Mouse (Mus musculus): Measurements from ENCODE around the gene Shroom4.
A peak's percentile ranks its signal among the peaks of the same experiment; 100 is the strongest.
"Not testable (repeated sequence)": the region's sequence is repeated elsewhere in the genome, so short reads cannot be mapped to it uniquely, and the experiment has no call there.

The Shroom4 gene

DNA sequence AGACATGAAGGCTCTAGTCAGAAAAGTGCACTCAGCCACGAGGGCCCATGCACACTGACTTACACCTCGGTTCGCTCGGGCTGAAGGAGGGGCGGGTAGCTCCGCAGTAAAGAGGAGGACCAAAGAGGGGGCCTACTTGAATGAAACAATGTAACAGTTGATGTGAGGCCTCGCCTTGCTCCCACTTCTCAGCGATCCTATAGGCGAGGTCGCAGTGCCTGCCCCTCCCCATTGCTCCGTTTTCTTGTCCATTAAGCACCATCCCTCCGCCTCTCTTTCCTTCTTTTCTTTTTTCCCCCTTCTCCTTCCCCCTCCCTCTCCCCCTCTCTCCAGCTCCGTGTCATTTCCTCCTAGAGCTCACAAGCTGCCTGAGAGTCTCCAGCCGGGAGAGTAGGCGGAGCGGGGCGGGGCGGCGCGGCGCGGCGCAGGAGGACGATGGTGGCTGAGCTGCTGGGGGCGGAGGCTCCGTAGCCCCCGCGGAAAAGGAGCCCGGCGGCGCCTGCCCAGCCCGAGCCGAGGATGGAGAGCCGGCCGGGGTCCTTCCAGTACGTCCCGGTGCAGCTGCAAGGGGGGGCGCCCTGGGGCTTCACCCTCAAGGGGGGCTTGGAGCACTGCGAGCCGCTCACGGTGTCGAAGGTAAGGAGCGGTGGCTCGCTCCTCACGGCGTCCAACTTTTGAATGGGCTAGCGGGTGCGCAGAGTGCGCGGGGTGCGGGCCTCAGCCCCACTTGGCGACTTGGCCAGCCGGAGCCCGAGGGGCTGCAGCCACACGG is at the start of gene Shroom4:
Gene Shroom4 (plus strand): TSS at position 229 of the 772 bp plus-strand sequence.
- DNase-seq: peak; percentile 69

DNA sequence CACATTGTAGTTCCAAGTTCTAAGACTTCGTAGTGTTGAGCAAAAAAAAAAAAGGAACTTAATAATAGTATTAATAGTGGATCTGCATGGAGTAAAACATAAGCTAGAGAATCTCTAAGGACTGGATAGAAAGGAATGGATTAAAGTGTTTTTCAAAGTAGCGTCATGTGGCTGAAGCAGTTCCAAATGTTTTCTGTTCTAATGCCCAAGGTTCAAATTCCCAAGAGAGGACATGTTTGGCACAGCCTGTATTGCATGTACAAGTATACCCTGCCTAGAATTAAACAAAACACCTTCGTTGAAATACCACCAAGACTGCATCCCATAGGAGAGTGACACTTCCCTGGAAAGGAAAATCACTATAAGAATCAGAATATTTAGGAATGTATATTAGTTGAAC is 42.8 kb upstream of the Shroom4 start:
- DNase-seq: no peak

- DNase-seq: peak; percentile 59
These were observed 42.0 kb upstream of the Shroom4 start for GRCm38 (mm10) chrX:6357503-6358114.

- no peak for DNase-seq
These were observed 30.8 kb upstream of the Shroom4 start for GRCm38 (mm10) chrX:6368822-6369221.

DNA sequence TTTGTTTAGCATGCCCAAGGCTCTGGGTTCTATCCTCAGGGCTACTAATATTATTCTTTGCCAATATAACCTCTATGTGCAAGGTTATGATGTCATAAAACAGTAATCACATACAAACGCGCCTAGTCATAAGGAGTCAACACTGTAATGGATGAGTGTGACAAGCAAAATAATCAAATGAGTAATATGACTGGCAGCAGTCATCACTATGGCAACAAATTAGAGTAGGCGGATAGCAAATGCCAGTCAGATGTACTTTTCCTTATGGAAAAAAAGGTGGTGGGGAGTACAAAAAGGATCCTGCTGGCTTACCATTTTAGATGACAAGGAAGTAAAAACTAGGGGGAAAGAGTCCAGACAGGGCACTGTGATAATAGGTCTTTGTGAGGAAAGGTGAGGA is 28.9 kb upstream of the Shroom4 start:
- DNase-seq: no peak

GRCm38 (mm10) chrX:6393861-6394260 is 5.8 kb upstream of the Shroom4 start:
- DNase-seq: peak; percentile 12

GRCm38 (mm10) chrX:6399193-6399592 is 461 bp upstream of the Shroom4 start:
- DNase-seq: no peak

GRCm38 (mm10) chrX:6400398-6401020 is 855 bp downstream of the Shroom4 start:
- DNase-seq: peak; percentile 45

DNA sequence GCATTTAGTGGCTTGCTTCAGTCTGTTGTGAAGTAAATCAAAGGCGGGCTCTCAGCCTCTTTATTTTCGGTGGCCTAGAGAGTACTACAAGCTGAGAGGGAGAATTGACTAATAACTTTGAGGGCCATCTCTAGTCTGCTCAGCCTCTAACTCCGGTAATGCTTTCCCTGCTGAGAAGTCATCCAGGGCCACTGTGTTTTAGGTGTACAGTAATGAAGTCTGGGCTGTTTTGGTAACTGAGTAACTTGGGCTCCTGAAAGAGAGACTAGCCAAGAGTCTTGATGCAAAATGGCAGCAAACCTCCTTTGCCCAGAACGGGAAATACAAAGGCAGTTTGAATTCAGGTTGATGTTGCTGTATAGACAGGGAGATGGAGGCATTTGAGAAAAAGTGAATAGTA is 3.3 kb downstream of the Shroom4 start:
- DNase-seq: peak; percentile 42

DNA sequence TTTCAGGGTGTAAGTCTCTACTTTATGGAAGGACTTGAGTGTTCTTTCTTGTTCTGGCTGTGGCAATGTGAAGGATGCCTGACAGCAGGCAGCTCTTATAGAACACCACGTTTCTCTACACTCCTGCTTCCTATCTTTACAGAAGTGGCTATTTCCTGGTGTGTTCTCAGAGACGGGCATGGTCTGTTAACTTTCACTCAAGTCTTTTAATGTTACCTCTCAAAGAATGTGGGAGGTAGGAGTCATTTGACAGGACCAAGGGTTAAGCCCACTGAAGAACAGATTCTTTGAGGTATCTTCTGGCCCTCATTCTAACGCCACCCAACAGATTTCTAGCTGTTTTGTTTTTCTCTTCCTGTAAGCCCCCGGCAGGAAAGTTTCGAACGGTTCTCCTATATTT is 9.5 kb downstream of the Shroom4 start:
- no peak for DNase-seq

DNA sequence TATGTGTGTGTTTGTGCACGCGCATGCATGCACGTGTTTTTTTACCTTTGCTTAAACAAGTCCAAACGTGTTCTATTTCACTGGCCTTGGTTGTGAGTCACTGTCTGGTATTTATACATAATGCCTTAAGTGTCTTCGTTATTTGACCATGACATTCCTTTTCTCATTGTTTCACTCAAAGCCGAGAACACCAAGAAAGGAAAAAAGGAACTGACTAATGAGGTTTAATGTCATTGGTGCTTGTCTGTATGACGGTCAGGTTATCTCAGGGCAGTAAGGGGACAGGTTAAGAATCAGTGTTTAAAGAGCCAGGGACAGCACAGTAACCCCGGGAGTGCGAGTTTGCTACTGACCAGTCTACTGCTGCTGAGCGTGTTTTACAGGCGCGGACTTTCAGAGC is 15.8 kb downstream of the Shroom4 start:
- no peak for DNase-seq

- no peak for DNase-seq
These were observed 16.3 kb downstream of the Shroom4 start for GRCm38 (mm10) chrX:6415936-6416335.

DNA sequence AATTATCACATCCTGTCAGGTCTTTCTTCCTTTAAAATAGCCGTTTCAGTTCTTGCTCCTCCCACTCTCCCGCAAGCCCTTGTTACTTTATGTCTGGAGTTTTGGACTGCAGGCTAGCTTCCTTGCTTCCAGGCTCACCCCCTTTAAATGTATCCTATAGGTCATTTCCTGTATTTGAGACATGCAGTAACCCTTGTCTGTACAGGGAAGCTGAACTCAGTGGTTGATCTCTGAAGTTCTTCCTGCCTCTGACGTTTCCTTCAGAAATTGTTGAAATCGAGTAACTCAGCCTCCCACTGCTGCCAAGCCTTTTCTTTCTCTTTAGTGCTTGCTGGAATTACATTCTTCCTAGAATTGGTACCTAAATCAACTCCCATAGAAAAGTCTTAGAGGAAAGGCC is 18.5 kb downstream of the Shroom4 start:
- DNase-seq: no peak

DNA sequence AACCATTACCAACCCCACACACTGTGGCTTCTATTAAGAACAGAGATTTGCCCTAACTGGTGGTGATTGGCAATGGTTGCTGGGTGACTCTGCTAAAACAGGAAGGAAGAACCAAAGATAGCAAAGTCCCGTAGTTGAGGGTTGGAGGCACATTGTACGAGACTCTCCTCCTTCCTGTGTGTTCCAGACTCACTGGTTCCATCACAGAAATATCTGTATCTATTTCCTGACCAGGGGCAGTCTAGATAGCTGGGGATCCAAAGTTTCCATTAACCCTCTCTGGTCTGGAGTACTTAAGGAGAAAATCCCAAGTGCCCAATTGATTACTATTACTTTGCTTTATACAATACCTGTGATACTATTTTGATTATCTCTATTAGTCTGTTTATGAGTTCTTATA is 35.6 kb downstream of the Shroom4 start:
- DNase-seq: no peak

GRCm38 (mm10) chrX:6446422-6446821 is 46.8 kb downstream of the Shroom4 start:
- DNase-seq: no peak

- peak; percentile 8 for DNase-seq
These were observed 48.3 kb downstream of the Shroom4 start for GRCm38 (mm10) chrX:6448001-6448400.

DNA sequence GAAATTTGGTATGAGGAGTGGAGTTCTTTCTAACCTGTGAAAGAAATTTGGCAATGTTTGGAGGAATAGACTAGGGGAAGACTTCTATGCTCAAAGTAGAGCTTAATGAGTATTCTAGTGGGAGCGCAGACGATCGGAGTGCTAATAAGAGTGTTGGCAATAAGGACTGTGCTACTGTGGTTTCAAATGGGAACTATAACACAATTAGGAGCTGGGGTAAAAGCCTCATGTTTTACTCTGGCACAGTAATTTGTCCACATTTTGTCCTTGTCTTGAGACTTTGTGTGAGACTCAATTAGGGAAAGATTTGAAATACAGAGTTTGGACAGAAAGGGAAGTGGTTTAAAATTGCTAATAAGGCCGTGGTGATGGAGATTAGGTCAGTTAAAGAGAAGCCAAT is 53.6 kb downstream of the Shroom4 start:
- DNase-seq: no peak

DNA sequence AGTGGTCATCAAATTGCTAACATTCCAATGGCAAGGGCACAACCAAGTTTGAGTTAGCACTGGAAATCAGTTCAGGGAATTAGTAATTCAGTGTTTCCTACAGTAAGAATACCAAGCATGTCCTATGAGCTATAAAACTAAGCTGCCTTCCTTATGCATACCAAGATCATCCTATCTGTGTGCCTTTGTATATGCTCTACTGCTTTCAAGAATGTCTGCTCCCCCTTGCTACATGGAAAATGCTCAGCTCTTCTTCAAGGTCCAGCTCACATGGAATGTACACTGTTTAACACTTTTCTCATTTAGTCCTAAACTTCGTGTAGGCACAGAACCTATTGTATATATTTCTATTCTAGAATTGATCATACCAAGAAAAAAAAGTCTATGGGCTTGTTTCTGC is 69.6 kb downstream of the Shroom4 start:
- not testable (repeated sequence) for DNase-seq

- DNase-seq: not testable (repeated sequence)
These were observed 72.9 kb downstream of the Shroom4 start for GRCm38 (mm10) chrX:6472563-6472962.

DNA sequence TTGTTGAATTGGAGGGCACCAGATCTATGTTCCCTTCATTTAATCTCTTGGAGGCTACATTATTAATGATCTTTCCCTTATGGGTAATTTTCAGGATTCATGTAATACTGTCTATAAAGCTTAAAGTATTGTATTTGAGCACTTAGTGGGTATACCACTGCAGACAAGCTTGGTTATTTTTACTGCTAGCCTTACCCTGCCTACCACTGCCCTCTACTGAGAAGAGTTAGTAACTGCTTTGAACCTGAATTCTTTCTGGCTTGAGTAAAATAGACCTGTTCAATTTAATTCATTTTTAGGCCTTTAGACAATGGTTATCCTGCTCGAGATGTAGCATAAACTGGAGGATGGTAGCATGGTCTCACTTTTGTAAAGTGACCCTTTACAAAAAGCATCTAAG is 75.5 kb downstream of the Shroom4 start:
- no peak for DNase-seq

DNA sequence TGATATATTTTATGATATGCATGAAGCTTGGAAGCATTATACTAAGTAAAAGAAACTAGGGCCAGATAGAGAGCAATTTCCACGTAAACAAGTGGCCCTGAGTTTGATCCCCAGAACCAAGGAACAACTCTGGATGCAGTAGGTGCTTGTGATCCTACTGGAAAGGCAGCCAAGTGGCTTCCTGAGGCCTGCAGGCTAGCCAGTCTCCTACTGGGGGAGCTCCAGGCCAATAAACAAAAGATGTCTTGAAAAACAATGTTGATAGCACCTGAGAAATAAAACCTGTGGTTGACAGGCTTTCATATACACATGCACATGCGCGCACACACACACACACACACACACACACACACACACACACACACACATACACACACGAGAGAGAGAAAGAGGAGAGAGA is 82.6 kb downstream of the Shroom4 start:
- DNase-seq: no peak

- no peak for DNase-seq
These were observed 84.2 kb downstream of the Shroom4 start for GRCm38 (mm10) chrX:6483817-6484216.

DNA sequence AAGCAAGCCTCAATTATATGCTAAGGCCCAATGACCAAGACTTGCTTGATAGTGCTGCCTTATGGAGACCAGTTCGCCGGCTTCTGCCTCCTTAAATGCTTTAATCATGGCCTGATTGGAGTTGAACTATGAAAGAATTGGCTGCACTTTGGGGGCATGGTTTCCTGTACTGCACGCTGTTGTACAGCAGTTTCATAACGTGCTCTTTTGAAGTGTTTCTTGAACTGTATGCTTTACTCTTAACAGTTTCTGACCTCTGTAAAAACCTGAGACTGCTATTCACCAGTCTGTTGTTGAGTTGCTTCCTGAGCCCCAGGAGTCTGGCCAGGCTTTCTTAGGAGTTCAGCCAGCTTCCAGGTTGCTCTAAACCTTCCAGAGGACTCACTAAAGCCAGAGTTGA is 90.8 kb downstream of the Shroom4 start:
- DNase-seq: no peak

DNA sequence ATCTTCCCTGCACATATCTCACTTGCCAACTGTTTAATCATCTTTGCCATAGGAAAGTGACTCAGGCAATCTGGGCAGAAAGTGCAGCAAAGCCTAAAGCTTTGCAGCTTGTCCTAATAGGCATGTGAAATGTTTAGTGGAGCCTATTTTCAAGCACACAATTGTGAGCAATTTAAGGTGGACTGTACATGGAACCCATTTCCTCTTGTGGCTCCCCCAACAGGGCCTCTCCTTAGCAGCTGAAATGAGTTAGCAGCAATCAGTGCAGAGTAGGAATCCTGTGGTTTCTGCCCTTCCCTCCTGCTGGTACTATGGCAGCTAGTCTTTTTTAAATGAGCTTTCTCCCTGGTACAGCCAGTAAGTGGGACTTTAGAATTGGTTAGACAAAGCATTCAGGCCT is 95.8 kb downstream of the Shroom4 start:
- no peak for DNase-seq
